Mouse (Mus musculus) megakaryocyte, embryonic 14.5 days (primary cell): ENCODE data around the gene Pigb.

Experiments
- FLI1 ChIP-seq: IDR thresholded peaks from 2 replicates; pipeline ENCODE4 v1.6.1; 2012; ENCODE audit warnings: low read length, inconsistent platforms, mixed read lengths
- GATA1 ChIP-seq: IDR thresholded peaks from 3 replicates; pipeline ENCODE4 v1.6.1; 2012; ENCODE audit warnings: mixed read lengths, low read length, inconsistent platforms, borderline replicate concordance

- TF ChIP-seq GATA1 (no peak), FLI1 (no peak)
These were observed 20.3 kb downstream of the Pigb start for GRCm38 (mm10) chr9:73019841-73020240.
